Mouse (Mus musculus) left cerebral cortex, adult 8-10 months (tissue): ENCODE measurements around the gene A230050P20Rik. TPM values are rescaled to one million over a fixed set of nuclear protein-coding genes. Genes with fewer than 3 reads are reported as not detected.
A peak's percentile ranks its signal among the peaks of the same experiment; 100 is the strongest.

Experiments used
- DNase-seq, 2 experiments: peaks; one replicate each; pipeline ENCODE4 v3.0.0; 2022; ENCODE audit warnings: low spot score in 2 of 2
- microRNA-seq, 2 experiments: library from miRNA; unstranded; fragments of <30 nt; microRNA quantifications; one replicate each; pipeline ENCODE4 v1.2.0; 2022
- total RNA-seq, 4 experiments: library from RNA; stranded (reverse); gene quantifications; 2 replicates each; pipeline ENCODE4 v1.2.4; 2022

The A230050P20Rik gene
- total RNA-seq, 4 experiments from 2014 or later, result 71.9 to 91.7 (median 82.6) TPM

GRCm38 (mm10) chr9:20893590-20894343 is 25.3 kb downstream of the A230050P20Rik start:
- no peak for DNase-seq

GRCm38 (mm10) chr9:20894629-20895028 is 26.2 kb downstream of the A230050P20Rik start:
- DNase-seq, result no peak

GRCm38 (mm10) chr9:20895382-20895781 is 26.9 kb downstream of the A230050P20Rik start:
- DNase-seq, result no peak

- DNase-seq, result no peak
Observed at GRCm38 (mm10) chr9:20897736-20898510, 29.5 kb downstream of the A230050P20Rik start.

- DNase-seq, result peak; percentile 64 to 76
Observed at GRCm38 (mm10) chr9:20898511-20899073, 30.1 kb downstream of the A230050P20Rik start, which contains the start of gene Eif3g. TSS of gene Eif3g (minus strand) at chr9:20898623.

- DNase-seq, result no peak
Observed at GRCm38 (mm10) chr9:20901466-20902173, 33.2 kb downstream of the A230050P20Rik start.

GRCm38 (mm10) chr9:20902174-20902491 is 33.7 kb downstream of the A230050P20Rik start:
- DNase-seq, result no peak

GRCm38 (mm10) chr9:20909948-20910347 is 41.5 kb downstream of the A230050P20Rik start:
- peak in 1 of 2 experiments; percentile 62 for DNase-seq

- no peak for DNase-seq
Observed at GRCm38 (mm10) chr9:20916160-20916559, 47.7 kb downstream of the A230050P20Rik start.

GRCm38 (mm10) chr9:20923258-20923657 is 54.8 kb downstream of the A230050P20Rik start:
- no peak for DNase-seq

Small RNAs within 50 kb of the gene (microRNA-seq; reads per million reads assigned to microRNA genes)
- 1.1 to 1.3 reads per million in 2 experiments for gene Mir7081

Other genes with a start within 250 kb of the A230050P20Rik start
- gene Ubl5, start 225.8 kb upstream of the A230050P20Rik start, total RNA-seq, result 100 to 1,000 TPM; 263 to 330 (median 301) TPM
- 10 to 100 TPM; 20.1 to 29.5 (median 26.9) TPM for gene Fbxl12, start 223.9 kb upstream of the A230050P20Rik start, total RNA-seq
- gene Pin1, start 216.5 kb upstream of the A230050P20Rik start, total RNA-seq, result 10 to 100 TPM; 32.7 to 37.5 (median 35.2) TPM
- gene Olfm2, start 122.3 kb upstream of the A230050P20Rik start, total RNA-seq, result 100 to 1,000 TPM; 122 to 129 (median 125) TPM
- gene Col5a3, start 53.6 kb upstream of the A230050P20Rik start, total RNA-seq, result 1 to 10 TPM; 1.0 to 2.0 (median 1.3) TPM
- not detected for gene Rdh8, start 50.1 kb upstream of the A230050P20Rik start, total RNA-seq
- gene Angptl6, start 11.1 kb downstream of the A230050P20Rik start, total RNA-seq, result 10 to 100 TPM in 1 of 4 experiments, 1 to 10 TPM in 3; 8.4 to 10.1 (median 9.2) TPM
- 10 to 100 TPM; 21.5 to 27.2 (median 23.6) TPM for gene Ppan, start 19.5 kb downstream of the A230050P20Rik start, total RNA-seq
- gene Eif3g, start 30.0 kb downstream of the A230050P20Rik start, total RNA-seq, result 100 to 1,000 TPM; 130 to 139 (median 136) TPM
- 10 to 100 TPM; 39.7 to 41.3 (median 40.5) TPM for gene Dnmt1, start 91.2 kb downstream of the A230050P20Rik start, total RNA-seq
- 1 to 10 TPM; 2.0 to 3.4 (median 2.7) TPM for gene S1pr2, start 108.1 kb downstream of the A230050P20Rik start, total RNA-seq
- 10 to 100 TPM; 55.3 to 68.0 (median 56.9) TPM for gene Mrpl4, start 134.1 kb downstream of the A230050P20Rik start, total RNA-seq
- gene Icam1, start 147.3 kb downstream of the A230050P20Rik start, total RNA-seq, result 1 to 10 TPM; 2.2 to 4.8 (median 4.1) TPM
- 1 to 10 TPM; 1.5 to 2.3 (median 1.8) TPM for gene Icam4, start 160.7 kb downstream of the A230050P20Rik start, total RNA-seq
- 100 to 1,000 TPM; 194 to 206 (median 202) TPM for gene Icam5, start 163.4 kb downstream of the A230050P20Rik start, total RNA-seq
- 1 to 10 TPM in 2 of 4 experiments, not detected in 2; 1.1 to 1.7 TPM for gene Zglp1, start 198.5 kb downstream of the A230050P20Rik start, total RNA-seq
- 1 to 10 TPM in 2 of 4 experiments, under 1 TPM in 1, not detected in 1; 0.55 to 2.3 (median 1.8) TPM for gene Gm49373, start 204.5 kb downstream of the A230050P20Rik start, total RNA-seq
- gene Fdx1l, start 205.0 kb downstream of the A230050P20Rik start, total RNA-seq, result 10 to 100 TPM; 55.8 to 63.7 (median 58.3) TPM
- 1 to 10 TPM; 1.3 to 2.2 (median 1.6) TPM for gene Gm38431, start 223.4 kb downstream of the A230050P20Rik start, total RNA-seq
- 10 to 100 TPM; 24.4 to 30.0 (median 26.6) TPM for gene Raver1, start 223.4 kb downstream of the A230050P20Rik start, total RNA-seq